Mouse (Mus musculus): ENCODE measurements at regions not wholly inside any gene's neighbourhood (a gene's known extent, or its start where the extent isn't known, plus 50 kb on each side); places are given as distances from the start of the nearest gene placed in this dataset.
A peak's percentile ranks its signal among the peaks of the same experiment; 100 is the strongest.
"Not testable (repeated sequence)": the region's sequence is repeated elsewhere in the genome, so short reads cannot be mapped to it uniquely, and the experiment has no call there.

DNA sequence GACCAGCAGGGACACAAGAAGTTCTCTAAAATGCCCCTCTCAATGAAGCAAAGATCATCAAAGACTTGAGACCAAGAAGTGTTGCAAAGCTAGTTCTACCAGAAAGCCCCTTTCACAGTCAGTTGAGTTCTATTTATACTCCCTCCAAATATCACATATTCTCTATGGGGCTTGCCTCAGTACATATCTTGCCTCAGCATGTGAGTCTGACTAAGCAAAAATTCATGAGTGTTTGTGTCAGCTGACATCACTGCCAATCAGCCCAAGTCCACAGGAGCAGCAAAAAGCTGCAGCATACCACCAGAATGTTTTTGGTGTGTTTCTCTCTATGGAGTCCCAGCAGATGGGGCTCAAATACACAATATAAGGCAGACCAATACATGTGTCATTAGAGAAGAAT is 631.6 kb downstream of the Rpia start:
- Histone ChIP-seq H3K27me3 (ENCODE audit: control insufficient read depth, insufficient read depth, low read length) (no peaks in the 10 kb centered on the region), H3K36me3 (ENCODE audit: control insufficient read depth, insufficient read depth, low read length) (no peaks in the 10 kb centered on the region), H3K79me2 (replicated peaks; ENCODE audit: control insufficient read depth, insufficient read depth, low read length) (no peaks in the 10 kb centered on the region), H3K4me1 (ENCODE audit: control insufficient read depth, insufficient read depth, low read length) (no peaks in the 10 kb centered on the region), H3K4me3 (no peak overlapping the region), H3K27ac (no peak overlapping the region), H3K9ac (ENCODE audit: low read depth, low read length) (no peak overlapping the region)
- DNase-seq, result no peak
- TF ChIP-seq CTCF (IDR thresholded peaks at IDR 0.05) (no peak), EP300 (IDR thresholded peaks at IDR 0.05; ENCODE audit: insufficient read depth, low read depth, low read length) (no peak), POLR2A (IDR thresholded peaks at IDR 0.05; ENCODE audit: insufficient read depth, low read depth, low read length) (no peak)
- intact Hi-C loops (cut with DNase I), result no loop called here

DNA sequence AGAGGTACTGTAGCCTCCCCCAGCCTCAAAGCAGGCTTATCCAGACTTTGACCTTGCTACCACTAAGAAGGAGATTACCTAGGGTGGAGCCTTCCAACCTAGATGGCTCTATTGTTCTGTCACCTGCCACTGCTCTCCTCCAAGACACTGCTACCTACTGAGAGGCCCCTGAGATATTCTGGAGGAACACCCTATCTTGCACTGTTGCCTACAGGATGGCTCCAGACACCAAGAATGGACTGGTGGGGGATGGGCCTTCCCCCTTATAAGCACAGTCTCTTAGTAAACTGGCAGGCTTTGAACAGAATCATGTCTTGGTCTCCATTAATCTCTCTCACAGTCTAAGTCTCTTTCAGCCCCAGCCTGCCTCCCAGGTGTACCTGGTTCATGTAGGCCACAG is 636.3 kb downstream of the Rpia start:
- H3K36me3 ChIP-seq (ENCODE audit: control insufficient read depth, insufficient read depth, low read length); H3K4me1 ChIP-seq (ENCODE audit: control insufficient read depth, insufficient read depth, low read length); intact Hi-C loops (cut with DNase I); H3K4me3 ChIP-seq; H3K9ac ChIP-seq (ENCODE audit: low read depth, low read length); H3K27me3 ChIP-seq (ENCODE audit: control insufficient read depth, insufficient read depth, low read length); H3K27ac ChIP-seq; H3K79me2 ChIP-seq (replicated peaks; ENCODE audit: control insufficient read depth, insufficient read depth, low read length); DNase-seq: not testable (repeated sequence)

DNA sequence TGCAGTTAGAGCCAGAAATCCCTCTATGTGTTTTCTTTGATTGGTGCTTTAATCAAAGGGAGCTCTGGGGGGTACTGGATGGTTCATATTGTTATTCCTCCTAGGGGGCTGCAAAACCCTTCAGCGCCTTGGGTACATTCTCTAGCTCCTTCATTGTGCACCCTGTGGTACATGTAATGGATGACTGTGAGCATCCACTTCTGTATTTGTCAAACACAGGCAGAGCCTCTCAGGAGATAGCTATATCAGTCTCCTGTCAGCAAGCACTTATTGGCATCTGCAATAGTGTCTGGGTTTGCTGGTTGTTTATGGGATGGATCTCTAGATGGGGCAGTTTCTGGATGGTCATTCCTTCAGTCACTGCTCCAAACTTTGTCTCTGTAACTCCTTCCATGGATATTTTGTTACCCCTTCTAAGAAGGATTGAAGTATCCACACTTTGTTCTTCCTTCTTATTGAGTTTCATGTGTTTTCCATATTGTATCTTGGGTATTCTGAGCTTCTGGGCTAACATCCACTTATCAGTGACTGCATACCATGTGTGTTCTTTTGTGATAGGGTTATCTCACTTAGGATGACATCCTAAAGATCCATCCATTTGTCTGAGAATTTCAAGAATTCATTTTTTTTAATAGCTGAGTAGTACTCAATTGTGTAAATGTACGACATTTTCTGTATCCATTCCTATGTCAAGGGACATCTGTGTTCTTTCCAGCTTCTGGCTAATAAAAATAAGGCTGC is 640.8 kb downstream of the Rpia start:
- H3K4me1 ChIP-seq (ENCODE audit: control insufficient read depth, insufficient read depth, low read length); H3K36me3 ChIP-seq (ENCODE audit: control insufficient read depth, insufficient read depth, low read length); H3K4me3 ChIP-seq; H3K27me3 ChIP-seq (ENCODE audit: control insufficient read depth, insufficient read depth, low read length); DNase-seq; H3K79me2 ChIP-seq (replicated peaks; ENCODE audit: control insufficient read depth, insufficient read depth, low read length); H3K27ac ChIP-seq; H3K9ac ChIP-seq (ENCODE audit: low read depth, low read length); intact Hi-C loops (cut with DNase I): not testable (repeated sequence)
- 57% methylated on average over 2 of the region's 2 CpGs for WGBS

DNA sequence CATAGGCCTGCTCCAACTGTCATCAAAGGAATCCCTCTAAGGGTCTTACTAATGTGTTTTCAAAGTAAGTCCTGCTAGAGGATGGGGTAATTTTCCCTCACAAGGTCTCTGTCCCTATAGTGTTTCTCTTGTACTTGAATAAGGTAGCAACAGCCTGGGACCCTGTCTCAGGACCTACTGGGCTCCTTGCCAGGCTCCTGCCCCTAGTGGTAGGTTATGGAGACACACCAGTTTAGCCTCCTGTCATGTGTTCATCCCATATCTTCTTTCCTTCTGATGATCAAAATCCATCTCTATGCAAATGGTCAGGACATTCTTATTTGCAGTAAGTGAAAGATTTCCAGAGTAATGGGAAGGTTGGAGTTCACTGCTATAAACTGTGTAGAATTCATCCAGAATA is 645.0 kb downstream of the Rpia start:
- no peak for TF ChIP-seq POLR2A (IDR thresholded peaks at IDR 0.05; ENCODE audit: insufficient read depth, low read depth, low read length)
- TF ChIP-seq CTCF (IDR thresholded peaks at IDR 0.05), result peak; percentile 29
- TF ChIP-seq EP300 (IDR thresholded peaks at IDR 0.05; ENCODE audit: insufficient read depth, low read depth, low read length), result no peak
- intact Hi-C loops (cut with DNase I), result no loop called here
- no peak for DNase-seq
- H3K79me2 ChIP-seq (replicated peaks; ENCODE audit: control insufficient read depth, insufficient read depth, low read length), result no peaks in the 10 kb centered on the region
- no peak overlapping the region for H3K9ac ChIP-seq (ENCODE audit: low read depth, low read length)
- H3K36me3 ChIP-seq (ENCODE audit: control insufficient read depth, insufficient read depth, low read length), result no peaks in the 10 kb centered on the region
- no peak overlapping the region for H3K4me3 ChIP-seq
- H3K27ac ChIP-seq, result no peak overlapping the region
- no peaks in the 10 kb centered on the region for H3K27me3 ChIP-seq (ENCODE audit: control insufficient read depth, insufficient read depth, low read length)
- no peaks in the 10 kb centered on the region for H3K4me1 ChIP-seq (ENCODE audit: control insufficient read depth, insufficient read depth, low read length)

DNA sequence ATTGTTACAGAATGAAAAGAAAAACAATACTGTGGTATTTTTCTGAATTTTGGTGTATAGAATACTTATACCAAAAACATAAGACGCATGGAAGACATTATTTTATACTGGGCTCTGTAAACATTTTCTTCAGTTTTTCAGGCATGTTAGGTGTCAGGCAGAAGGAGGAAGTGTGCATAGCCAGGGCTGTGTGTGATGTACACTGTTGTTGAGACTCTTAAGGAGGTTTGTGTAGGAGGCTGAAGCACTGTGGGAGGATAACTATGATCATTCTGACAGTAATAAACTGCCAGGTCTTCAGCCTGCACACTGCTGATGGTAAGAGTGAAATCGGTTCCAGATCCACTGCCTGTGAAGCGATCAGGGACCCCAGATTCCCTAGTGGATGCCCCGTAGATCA is 648.7 kb downstream of the Rpia start:
- H3K79me2 ChIP-seq (replicated peaks; ENCODE audit: control insufficient read depth, insufficient read depth, low read length); DNase-seq; H3K27ac ChIP-seq; H3K4me3 ChIP-seq; H3K9ac ChIP-seq (ENCODE audit: low read depth, low read length); H3K27me3 ChIP-seq (ENCODE audit: control insufficient read depth, insufficient read depth, low read length); intact Hi-C loops (cut with DNase I); H3K36me3 ChIP-seq (ENCODE audit: control insufficient read depth, insufficient read depth, low read length); H3K4me1 ChIP-seq (ENCODE audit: control insufficient read depth, insufficient read depth, low read length): not testable (repeated sequence)
- WGBS, result 67% methylated on average over 4 of the region's 4 CpGs

DNA sequence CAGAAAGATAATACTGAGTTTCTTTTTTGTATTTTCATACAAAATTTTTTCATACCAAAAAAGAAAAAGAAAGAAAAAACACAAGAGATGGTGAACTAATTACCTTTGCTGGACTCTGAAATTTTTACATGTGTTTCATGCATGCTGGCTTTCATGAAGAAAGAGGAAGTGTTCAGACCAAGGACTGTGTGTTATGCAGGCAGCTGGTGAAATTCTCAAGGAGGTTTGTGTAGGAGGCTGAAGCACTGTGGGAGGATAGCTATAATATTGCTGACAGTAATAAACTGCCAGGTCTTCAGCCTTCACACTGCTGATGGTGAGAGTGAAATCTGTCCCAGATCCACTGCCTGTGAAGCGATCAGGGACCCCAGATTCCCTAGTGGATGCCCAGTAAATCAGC is 675.2 kb downstream of the Rpia start:
- 55% methylated on average over 1 of the region's 1 CpGs for whole genome bisulfite sequencing
- Histone ChIP-seq H3K36me3 (ENCODE audit: control insufficient read depth, insufficient read depth, low read length) (no peaks in the 10 kb centered on the region), H3K27me3 (ENCODE audit: control insufficient read depth, insufficient read depth, low read length) (no peaks in the 10 kb centered on the region), H3K27ac (no peak overlapping the region), H3K9ac (ENCODE audit: low read depth, low read length) (no peak overlapping the region), H3K79me2 (replicated peaks; ENCODE audit: control insufficient read depth, insufficient read depth, low read length) (no peaks in the 10 kb centered on the region), H3K4me1 (ENCODE audit: control insufficient read depth, insufficient read depth, low read length) (no peaks in the 10 kb centered on the region), H3K4me3 (no peak overlapping the region)
- no peak for DNase-seq
- TF ChIP-seq CTCF (IDR thresholded peaks at IDR 0.05) (no peak), EP300 (IDR thresholded peaks at IDR 0.05; ENCODE audit: insufficient read depth, low read depth, low read length) (no peak), POLR2A (IDR thresholded peaks at IDR 0.05; ENCODE audit: insufficient read depth, low read depth, low read length) (no peak)
- intact Hi-C loops (cut with DNase I), result loop anchor here (5.0 kb wide), 1 partner anchor 185 kb away; no protein-coding TSS in a partner anchor

DNA sequence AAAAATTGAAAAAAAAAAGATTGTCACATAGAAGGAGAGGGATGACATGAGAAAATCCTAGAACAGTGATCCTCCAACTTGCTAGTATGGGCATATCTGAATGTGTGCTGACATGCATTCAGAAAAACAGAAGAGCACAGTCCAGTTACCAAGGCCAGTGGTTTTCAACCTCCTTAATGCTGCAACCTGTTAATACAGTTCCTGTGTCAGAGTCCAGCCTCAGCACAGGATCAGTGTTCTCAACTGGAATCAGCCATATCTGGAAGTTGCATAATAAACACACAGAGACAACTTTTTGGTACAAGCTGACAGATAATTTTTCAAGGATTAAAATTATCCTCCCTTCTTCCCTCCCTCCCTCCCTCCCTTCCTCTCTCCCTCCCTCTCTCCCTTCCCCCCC is 680.1 kb downstream of the Rpia start:
- intact Hi-C loops (cut with DNase I), result no loop called here
- TF ChIP-seq EP300 (IDR thresholded peaks at IDR 0.05; ENCODE audit: insufficient read depth, low read depth, low read length), result no peak
- no peak for TF ChIP-seq CTCF (IDR thresholded peaks at IDR 0.05)
- no peak for TF ChIP-seq POLR2A (IDR thresholded peaks at IDR 0.05; ENCODE audit: insufficient read depth, low read depth, low read length)
- no peaks in the 10 kb centered on the region for H3K79me2 ChIP-seq (replicated peaks; ENCODE audit: control insufficient read depth, insufficient read depth, low read length)

DNA sequence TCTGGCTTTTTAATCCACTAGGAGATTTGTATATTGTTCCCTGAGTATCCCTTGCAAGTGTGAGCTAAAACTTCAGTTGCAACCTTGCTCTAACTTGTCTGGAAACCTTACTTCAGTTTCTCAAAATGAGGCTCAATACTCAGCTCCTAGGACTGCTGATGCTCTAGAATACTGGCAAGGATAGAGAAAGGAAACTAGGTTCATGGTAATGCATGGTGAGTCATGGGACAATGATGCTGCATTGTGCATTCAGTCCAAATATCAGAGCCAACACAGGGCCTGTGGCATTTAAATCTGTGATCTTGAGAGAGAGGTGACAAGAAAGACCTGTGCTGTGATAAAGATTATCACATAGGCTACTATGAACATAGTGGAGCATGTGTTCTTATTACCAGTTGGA is 682.6 kb downstream of the Rpia start:
- H3K27ac ChIP-seq; DNase-seq; H3K4me3 ChIP-seq; H3K4me1 ChIP-seq (ENCODE audit: control insufficient read depth, insufficient read depth, low read length); H3K79me2 ChIP-seq (replicated peaks; ENCODE audit: control insufficient read depth, insufficient read depth, low read length); H3K9ac ChIP-seq (ENCODE audit: low read depth, low read length); intact Hi-C loops (cut with DNase I); H3K36me3 ChIP-seq (ENCODE audit: control insufficient read depth, insufficient read depth, low read length); H3K27me3 ChIP-seq (ENCODE audit: control insufficient read depth, insufficient read depth, low read length): not testable (repeated sequence)

More for the DNA sequence above, 680.1 kb downstream of the Rpia start:
- H3K4me1 ChIP-seq (ENCODE audit: control insufficient read depth, insufficient read depth, low read length), result no peaks in the 10 kb centered on the region
- no peaks in the 10 kb centered on the region for H3K27me3 ChIP-seq (ENCODE audit: control insufficient read depth, insufficient read depth, low read length)
- H3K9ac ChIP-seq (ENCODE audit: low read depth, low read length), result no peak overlapping the region
- H3K27ac ChIP-seq, result no peak overlapping the region
- no peak overlapping the region for H3K4me3 ChIP-seq
- H3K36me3 ChIP-seq (ENCODE audit: control insufficient read depth, insufficient read depth, low read length), result no peaks in the 10 kb centered on the region
- DNase-seq, result no peak
